Mouse (Mus musculus) embryo, embryonic 11 days (tissue): Measurements from ENCODE around the gene Pdzd2.
"Not testable (repeated sequence)": the region's sequence is repeated elsewhere in the genome, so short reads cannot be mapped to it uniquely, and the experiment has no call there.

Experiments
- DNase-seq: peaks from one replicate; pipeline ENCODE4 v3.0.0-alpha.2; 2015

The Pdzd2 gene

GRCm38 (mm10) chr15:12368357-12368756 lies 371.4 kb downstream of the Pdzd2 start:
- no peak for DNase-seq

DNA sequence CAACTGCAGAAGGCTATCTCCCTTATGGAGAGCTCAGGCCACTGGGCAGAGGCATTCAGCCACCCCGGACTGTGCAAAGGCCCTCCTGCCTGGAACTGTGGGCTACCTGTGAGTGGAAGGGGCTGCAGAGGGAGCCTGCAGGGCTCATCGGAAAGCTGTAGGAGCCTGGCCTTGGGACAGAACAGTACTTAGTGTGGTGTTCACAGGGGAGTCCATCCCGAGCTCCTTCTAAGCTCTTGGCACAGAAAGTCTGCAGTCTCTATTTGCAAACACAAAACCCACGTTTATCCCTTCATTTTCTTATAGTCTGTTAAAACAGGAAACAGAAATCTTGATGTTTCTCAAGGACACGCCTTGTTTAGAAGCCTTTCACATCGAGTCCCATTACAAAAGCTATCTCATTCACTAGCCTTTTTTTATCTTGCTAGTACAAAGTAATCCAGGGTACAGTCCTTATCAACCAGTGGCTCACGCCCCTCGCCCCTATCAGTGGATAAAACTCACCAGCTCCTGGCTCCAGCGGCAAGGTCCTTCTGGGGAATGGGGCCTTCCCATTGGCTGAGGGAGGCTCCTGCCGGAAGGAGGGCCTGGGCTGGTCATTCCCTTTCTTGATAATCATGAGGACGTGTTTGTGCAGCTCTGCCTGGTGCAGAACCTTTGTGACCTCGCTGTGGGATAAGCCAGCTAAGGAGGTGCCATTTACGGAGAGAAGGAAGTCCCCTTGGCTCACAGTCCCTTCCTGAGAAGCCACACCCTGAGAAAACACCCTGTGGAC lies 372.2 kb downstream of the Pdzd2 start:
- no peak for DNase-seq

GRCm38 (mm10) chr15:12366580-12367305 lies 373.0 kb downstream of the Pdzd2 start:
- DNase-seq, result not testable (repeated sequence)

DNA sequence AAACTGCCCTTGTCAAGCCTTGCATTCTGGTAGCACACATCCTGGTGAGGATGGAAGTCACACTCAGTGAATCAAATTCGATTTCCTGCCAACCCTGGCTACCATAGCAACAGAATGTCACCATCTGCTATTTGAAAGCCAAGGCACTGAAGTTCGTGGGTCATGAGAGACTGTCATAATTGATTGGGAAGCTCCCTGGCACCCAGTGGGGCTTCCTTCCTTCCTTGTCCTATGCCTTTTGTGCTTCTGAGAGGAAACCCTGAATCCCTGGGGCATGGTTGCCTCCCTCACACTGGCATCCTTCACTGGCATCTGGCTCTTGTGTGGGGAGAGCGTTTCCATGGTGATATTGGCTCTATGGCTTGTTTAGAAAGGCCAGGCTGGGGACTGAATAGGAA lies 373.7 kb downstream of the Pdzd2 start:
- DNase-seq, result peak; percentile 70

- no peak for DNase-seq
Observed at GRCm38 (mm10) chr15:12365416-12366071, 374.2 kb downstream of the Pdzd2 start.

DNA sequence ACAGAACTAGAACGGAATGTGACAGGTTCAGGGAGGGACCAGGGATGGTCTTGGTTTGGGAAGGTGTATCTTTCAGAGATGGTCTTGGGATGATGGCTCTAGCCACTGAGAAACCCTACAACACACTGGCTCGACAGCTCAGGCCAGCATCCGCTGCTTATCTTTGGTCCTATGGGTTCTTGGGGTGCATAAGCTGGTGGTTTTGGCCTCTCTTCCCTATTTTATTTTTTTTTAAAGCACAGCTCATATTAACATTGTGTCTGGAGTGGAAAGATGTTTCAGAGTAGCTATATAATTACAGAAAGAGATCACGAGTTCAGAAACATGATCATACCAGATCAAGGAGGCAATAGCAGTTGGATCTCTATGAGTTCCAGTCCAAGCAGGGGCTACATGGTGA lies 375.6 kb downstream of the Pdzd2 start:
- no peak for DNase-seq

DNA sequence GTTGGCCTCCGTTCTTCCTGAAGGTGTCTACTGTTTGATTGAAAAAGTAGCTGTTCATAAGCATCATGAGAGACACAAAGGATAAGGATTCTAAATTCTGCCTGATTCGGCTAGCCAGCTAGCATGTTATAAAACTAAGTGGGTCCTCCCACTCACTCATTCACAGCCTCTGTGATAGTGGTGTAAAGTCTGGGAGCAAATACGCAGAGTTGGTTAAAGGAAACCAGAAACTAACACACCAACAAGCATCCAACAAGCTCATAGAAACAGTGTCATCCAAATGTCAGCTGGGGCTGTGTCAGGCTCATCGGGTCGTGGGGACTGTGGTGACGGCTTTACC lies 377.1 kb downstream of the Pdzd2 start:
- no peak for DNase-seq

- no peak for DNase-seq
Observed at GRCm38 (mm10) chr15:12362001-12362700, 377.6 kb downstream of the Pdzd2 start.

DNA sequence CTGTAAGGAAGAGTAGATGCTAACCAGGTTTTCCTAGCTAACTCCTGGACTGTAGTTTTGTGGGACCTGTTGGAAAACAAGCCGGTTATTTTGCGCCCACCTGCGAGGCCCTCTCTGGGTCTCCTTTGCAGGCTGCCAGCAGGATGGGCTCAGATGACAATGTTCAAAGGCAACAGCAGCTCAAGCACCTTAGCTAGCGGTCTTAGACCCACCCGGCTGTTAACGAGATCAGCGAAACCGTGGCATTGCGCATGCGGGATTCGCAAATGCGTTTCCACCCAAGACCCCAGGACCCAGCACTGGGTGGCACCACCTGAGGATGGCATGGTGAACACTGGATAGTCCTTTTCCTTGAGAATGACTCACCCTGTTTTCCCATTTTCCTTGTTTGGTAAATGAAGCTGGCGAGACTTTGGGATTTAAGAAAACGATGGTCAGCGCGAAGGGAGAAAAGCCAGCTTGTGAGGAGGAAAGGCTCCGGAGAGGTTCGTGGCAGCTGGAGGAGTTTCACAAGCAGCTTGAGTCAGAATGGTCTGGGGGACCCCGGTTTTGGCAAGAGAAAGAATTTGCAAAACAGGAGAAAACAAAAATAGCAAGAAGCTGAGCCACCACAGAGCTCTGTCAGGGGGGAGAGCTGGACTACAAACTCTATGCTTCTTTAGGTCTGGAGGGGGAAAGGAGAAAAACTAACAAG lies 379.1 kb downstream of the Pdzd2 start:
- DNase-seq, result no peak

GRCm38 (mm10) chr15:12358384-12358783 lies 381.3 kb downstream of the Pdzd2 start:
- no peak for DNase-seq

DNA sequence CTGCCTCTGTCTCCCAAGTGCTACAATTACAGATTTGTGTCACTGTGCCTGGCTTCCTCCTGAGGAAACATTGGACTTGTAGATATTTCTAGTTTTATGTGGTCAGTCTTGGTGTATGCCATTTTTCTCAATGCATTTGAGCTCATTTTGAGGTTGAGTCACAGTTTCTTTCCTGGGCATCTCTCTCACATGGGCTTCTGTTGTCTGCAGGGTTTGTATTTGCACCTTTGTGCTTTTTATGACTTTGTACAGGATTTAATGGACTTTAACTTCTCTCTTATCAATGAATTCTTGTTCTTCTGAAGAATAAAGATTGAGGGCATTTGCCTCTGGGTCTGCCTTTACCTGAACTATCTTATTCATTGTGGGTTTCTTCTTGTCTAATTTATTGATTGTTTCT lies 382.3 kb downstream of the Pdzd2 start:
- DNase-seq, result no peak

DNA sequence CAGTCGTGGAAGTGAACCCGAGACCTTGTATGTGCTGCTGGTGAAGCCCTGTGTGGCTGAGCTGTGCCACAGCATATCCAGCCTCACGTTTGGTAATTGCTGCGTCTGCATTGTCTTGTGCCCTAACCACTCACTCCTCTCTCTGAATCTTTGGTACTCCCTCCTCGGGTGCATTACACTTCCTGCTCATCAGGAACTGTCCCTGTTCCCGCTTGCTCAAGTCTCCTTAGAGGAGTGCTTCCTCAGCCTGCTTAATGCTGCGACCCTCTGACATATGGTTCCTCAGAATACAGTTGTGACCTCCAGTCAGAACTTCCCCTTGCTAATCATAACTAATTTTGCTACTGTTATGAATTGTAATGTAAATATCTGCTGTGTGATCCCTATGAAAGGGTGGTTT lies 383.8 kb downstream of the Pdzd2 start:
- no peak for DNase-seq

DNA sequence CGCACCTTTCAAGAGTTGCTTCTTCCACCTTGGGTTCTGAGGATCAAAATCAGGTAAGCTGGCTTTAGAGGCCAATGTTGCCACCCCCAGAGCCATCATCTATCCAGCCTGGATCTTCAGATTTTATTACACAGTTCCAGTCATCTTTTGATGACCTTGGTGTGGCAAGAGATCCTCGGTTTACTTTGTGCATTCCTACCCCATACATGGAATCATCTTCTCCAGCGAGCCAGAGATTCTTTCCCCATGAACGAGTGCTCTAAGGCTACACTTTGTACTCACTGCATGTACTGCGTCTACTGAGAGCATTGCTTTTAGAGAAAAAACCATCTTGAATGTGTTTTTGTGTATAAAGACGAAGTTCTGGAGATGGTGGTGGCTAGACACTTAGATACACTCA lies 384.5 kb downstream of the Pdzd2 start:
- no peak for DNase-seq

- no peak for DNase-seq
Observed at GRCm38 (mm10) chr15:12354281-12354810, 385.4 kb downstream of the Pdzd2 start.

DNA sequence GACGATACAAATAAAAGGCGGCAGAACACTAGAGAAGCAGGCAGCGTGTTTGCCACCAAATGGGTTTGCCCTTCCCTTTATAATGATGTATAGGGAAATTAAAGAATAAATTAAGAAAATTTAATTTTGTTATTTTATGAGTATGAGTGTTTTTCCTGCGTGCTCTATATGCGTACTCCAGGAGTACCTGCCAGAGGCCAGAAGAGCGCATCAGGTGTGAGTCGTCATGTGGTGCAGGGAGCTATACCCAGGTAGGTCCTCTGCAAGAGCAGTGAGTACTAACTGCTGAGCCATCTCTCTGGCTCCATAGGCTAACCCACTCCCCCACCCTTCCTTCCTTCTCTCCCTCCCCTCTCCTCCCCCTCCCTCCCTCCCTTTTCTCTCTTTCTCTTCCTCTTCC lies 388.3 kb downstream of the Pdzd2 start:
- no peak for DNase-seq

DNA sequence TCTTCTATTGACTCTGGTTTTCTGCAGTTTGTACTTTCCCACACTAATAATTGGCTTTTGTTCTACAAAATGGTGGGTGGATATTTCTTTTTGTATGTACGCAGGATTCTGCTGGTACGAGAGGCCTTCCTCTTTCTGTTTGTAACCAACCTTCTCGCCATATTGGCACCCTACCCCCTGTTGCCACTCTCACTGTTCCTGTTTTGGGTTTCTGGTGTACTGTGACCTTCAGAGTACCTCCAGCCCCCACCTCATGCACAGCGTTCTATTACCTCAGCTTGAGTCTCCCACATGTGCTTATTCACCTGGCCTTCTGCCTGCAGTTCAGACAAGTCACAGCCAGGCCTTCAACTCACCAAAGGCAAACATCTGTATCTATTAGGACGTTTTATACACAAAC lies 389.9 kb downstream of the Pdzd2 start:
- no peak for DNase-seq

DNA sequence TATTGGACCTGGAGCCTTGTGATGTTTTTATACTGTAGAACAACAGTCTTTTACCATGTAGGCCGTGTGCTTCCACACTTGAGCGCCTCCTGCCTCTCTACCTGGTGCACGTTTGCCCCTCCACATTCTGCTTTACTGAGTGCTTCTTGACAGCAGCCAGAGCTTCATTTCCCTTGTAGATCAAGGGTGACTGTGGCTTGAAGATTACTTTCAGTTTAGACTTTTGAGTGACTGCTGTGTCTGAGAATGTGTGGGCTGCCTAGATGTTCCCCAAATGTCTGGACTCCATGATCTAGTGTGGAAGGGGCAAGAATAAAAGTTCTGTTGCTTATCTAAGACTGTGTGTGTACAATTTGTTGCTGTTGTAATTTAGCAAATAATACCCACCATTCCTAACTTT lies 390.8 kb downstream of the Pdzd2 start:
- DNase-seq, result no peak

- DNase-seq, result no peak
Observed at GRCm38 (mm10) chr15:12346916-12347315, 392.8 kb downstream of the Pdzd2 start.

- DNase-seq, result peak; percentile 24
Observed at GRCm38 (mm10) chr15:12341401-12341758, 398.3 kb downstream of the Pdzd2 start.

- DNase-seq, result no peak
Observed at GRCm38 (mm10) chr15:12340536-12341400, 399.0 kb downstream of the Pdzd2 start.

DNA sequence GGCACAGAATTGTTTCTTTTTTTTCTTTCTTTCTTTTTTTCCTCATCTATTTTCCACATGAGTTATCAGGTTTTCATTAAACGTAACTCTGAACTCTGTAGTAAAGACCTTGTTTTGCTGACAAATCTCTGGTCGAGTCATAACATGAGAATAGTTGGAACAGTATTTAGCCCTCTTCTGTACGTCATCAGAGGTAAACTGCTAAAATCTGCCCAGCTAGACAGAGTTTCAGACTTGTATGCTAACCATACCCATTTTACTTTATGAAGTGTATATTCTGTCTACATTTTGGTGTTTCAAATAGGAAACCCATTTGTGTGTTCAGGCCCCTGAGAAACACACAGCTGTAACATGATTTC lies 402.0 kb downstream of the Pdzd2 start:
- no peak for DNase-seq
